Mouse (Mus musculus): Measurements from ENCODE around the gene Slc4a10. TPM values are rescaled to one million over a fixed set of nuclear protein-coding genes. Genes with fewer than 3 reads are reported as not detected.

Gene Slc4a10
- total and polyA plus RNA-seq, 2 experiments from 2014 or later = 27.7 to 65.4 TPM

GRCm38 (mm10) chr2:62341061-62341733 is 294.9 kb downstream of the Slc4a10 start:
- ATAC-seq (ENCODE audit: low FRiP score) (no peak), DNase-seq (ENCODE audit: low spot score) (no peak)
- H3K4me2 ChIP-seq (ENCODE audit: low read depth, low read length, poor library complexity, severe bottlenecking) = peak overlapping the region; percentile 41
- H3K9me3 ChIP-seq (ENCODE audit: low read length) = no peaks in the 10 kb centered on the region
- H3K4me1 ChIP-seq (ENCODE audit: insufficient read depth, low read length) = no peaks in the 10 kb centered on the region
- H3K27me3 ChIP-seq (ENCODE audit: insufficient read depth, low read length) = no peaks in the 10 kb centered on the region
- no peaks in the 10 kb centered on the region for H3K36me3 ChIP-seq (ENCODE audit: insufficient read depth, low read length)
- WGBS = 64% methylated on average over 3 of the region's 3 CpGs
- H3K9ac ChIP-seq (replicated peaks; ENCODE audit: low read length, poor library complexity, severe bottlenecking) = 0 out of 2 replicates have a peak overlapping the region, but pooled peaks have one; percentile 50
- TF ChIP-seq CTCF (IDR thresholded peaks at IDR 0.05) = no peak
- no peak overlapping the region for H3K27ac ChIP-seq (ENCODE audit: low read depth, low read length)
- H3K4me3 ChIP-seq (ENCODE audit: low read depth, low read length) = peak overlapping the region; percentile 18; the same call in 1 of the 2 replicates

GRCm38 (mm10) chr2:62341734-62342128 is 295.5 kb downstream of the Slc4a10 start:
- 13% methylated on average over 14 of the region's 14 CpGs for WGBS
- Histone ChIP-seq H3K4me3 (ENCODE audit: low read depth, low read length) (peak overlapping the region; percentile 18; the same call in 1 of the 2 replicates), H3K4me1 (ENCODE audit: insufficient read depth, low read length) (no peaks in the 10 kb centered on the region), H3K9ac (replicated peaks; ENCODE audit: low read length, poor library complexity, severe bottlenecking) (peak overlapping the region; percentile 50; the same call in 1 of the 2 replicates), H3K4me2 (ENCODE audit: low read depth, low read length, poor library complexity, severe bottlenecking) (peak overlapping the region; percentile 41), H3K9me3 (ENCODE audit: low read length) (no peaks in the 10 kb centered on the region), H3K27me3 (ENCODE audit: insufficient read depth, low read length) (no peaks in the 10 kb centered on the region), H3K36me3 (ENCODE audit: insufficient read depth, low read length) (no peaks in the 10 kb centered on the region), H3K27ac (ENCODE audit: low read depth, low read length) (no peak overlapping the region)
- DNase-seq (ENCODE audit: low spot score) (peak; percentile 43), ATAC-seq (ENCODE audit: low FRiP score) (no peak)
- no peak for TF ChIP-seq CTCF (IDR thresholded peaks at IDR 0.05)

- WGBS = 55% methylated on average over 6 of the region's 6 CpGs
- H3K4me1 ChIP-seq (ENCODE audit: insufficient read depth, low read length) = no peaks in the 10 kb centered on the region
- no peaks in the 10 kb centered on the region for H3K27me3 ChIP-seq (ENCODE audit: insufficient read depth, low read length)
- no peak overlapping the region for H3K27ac ChIP-seq (ENCODE audit: low read depth, low read length)
- no peak for DNase-seq (ENCODE audit: low spot score)
- H3K36me3 ChIP-seq (ENCODE audit: insufficient read depth, low read length) = no peaks in the 10 kb centered on the region
- H3K4me3 ChIP-seq (ENCODE audit: low read depth, low read length) = no peak overlapping the region
- H3K4me2 ChIP-seq (ENCODE audit: low read depth, low read length, poor library complexity, severe bottlenecking) = no peak overlapping the region
- H3K9ac ChIP-seq (replicated peaks; ENCODE audit: low read length, poor library complexity, severe bottlenecking) = no peak overlapping the region
- TF ChIP-seq CTCF (IDR thresholded peaks at IDR 0.05) = no peak
- H3K9me3 ChIP-seq (ENCODE audit: low read length) = no peaks in the 10 kb centered on the region
- no peak for ATAC-seq (ENCODE audit: low FRiP score)
Observed at GRCm38 (mm10) chr2:62344367-62344766, 298.1 kb downstream of the Slc4a10 start.

GRCm38 (mm10) chr2:62346771-62347170 is 300.5 kb downstream of the Slc4a10 start:
- H3K4me2 ChIP-seq (ENCODE audit: low read depth, low read length, poor library complexity, severe bottlenecking) = no peak overlapping the region
- H3K4me1 ChIP-seq (ENCODE audit: insufficient read depth, low read length) = no peaks in the 10 kb centered on the region
- H3K36me3 ChIP-seq (ENCODE audit: insufficient read depth, low read length) = no peaks in the 10 kb centered on the region
- H3K27me3 ChIP-seq (ENCODE audit: insufficient read depth, low read length) = no peaks in the 10 kb centered on the region
- no peaks in the 10 kb centered on the region for H3K9me3 ChIP-seq (ENCODE audit: low read length)
- no peak overlapping the region for H3K4me3 ChIP-seq (ENCODE audit: low read depth, low read length)
- H3K27ac ChIP-seq (ENCODE audit: low read depth, low read length) = no peak overlapping the region
- no peak overlapping the region for H3K9ac ChIP-seq (replicated peaks; ENCODE audit: low read length, poor library complexity, severe bottlenecking)
- TF ChIP-seq CTCF (IDR thresholded peaks at IDR 0.05) = peak; percentile 56
- 25% methylated on average over 1 of the region's 1 CpGs for WGBS
- no peak for ATAC-seq (ENCODE audit: low FRiP score)
- peak; percentile 26 for DNase-seq (ENCODE audit: low spot score)

GRCm38 (mm10) chr2:62347762-62348161 is 301.5 kb downstream of the Slc4a10 start:
- DNase-seq (ENCODE audit: low spot score) = no peak
- Histone ChIP-seq H3K4me3 (ENCODE audit: low read depth, low read length) (no peak overlapping the region), H3K4me2 (ENCODE audit: low read depth, low read length, poor library complexity, severe bottlenecking) (no peak overlapping the region), H3K9ac (replicated peaks; ENCODE audit: low read length, poor library complexity, severe bottlenecking) (no peak overlapping the region), H3K36me3 (ENCODE audit: insufficient read depth, low read length) (no peaks in the 10 kb centered on the region), H3K27ac (ENCODE audit: low read depth, low read length) (no peak overlapping the region), H3K9me3 (ENCODE audit: low read length) (0 out of 2 replicates have a peak, but pooled peaks cover 1% of the 10 kb centered on the region), H3K4me1 (ENCODE audit: insufficient read depth, low read length) (no peaks in the 10 kb centered on the region), H3K27me3 (ENCODE audit: insufficient read depth, low read length) (no peaks in the 10 kb centered on the region)
- 96% methylated on average over 9 of the region's 9 CpGs for WGBS
- ATAC-seq (ENCODE audit: low FRiP score) = no peak
- no peak for TF ChIP-seq CTCF (IDR thresholded peaks at IDR 0.05)

- TF ChIP-seq CTCF (IDR thresholded peaks at IDR 0.05) = no peak
- 77% methylated on average over 3 of the region's 3 CpGs for WGBS
- Histone ChIP-seq H3K4me3 (ENCODE audit: low read depth, low read length) (no peak overlapping the region), H3K4me2 (ENCODE audit: low read depth, low read length, poor library complexity, severe bottlenecking) (no peak overlapping the region), H3K27ac (ENCODE audit: low read depth, low read length) (no peak overlapping the region), H3K9ac (replicated peaks; ENCODE audit: low read length, poor library complexity, severe bottlenecking) (no peak overlapping the region), H3K4me1 (ENCODE audit: insufficient read depth, low read length) (no peaks in the 10 kb centered on the region), H3K9me3 (ENCODE audit: low read length) (0 out of 2 replicates have a peak, but pooled peaks cover 2% of the 10 kb centered on the region), H3K36me3 (ENCODE audit: insufficient read depth, low read length) (no peaks in the 10 kb centered on the region), H3K27me3 (ENCODE audit: insufficient read depth, low read length) (no peaks in the 10 kb centered on the region)
- DNase-seq (ENCODE audit: low spot score) (no peak), ATAC-seq (ENCODE audit: low FRiP score) (no peak)
Observed at GRCm38 (mm10) chr2:62352035-62352434, 305.8 kb downstream of the Slc4a10 start.

All from midbrain, postnatal 0 days (tissue).